Mouse (Mus musculus) adrenal gland, adult 2 months (tissue): ENCODE measurements around the gene Srgap1. TPM values are rescaled to one million over a fixed set of nuclear protein-coding genes. Genes with fewer than 3 reads are reported as not detected.
A peak's percentile ranks its signal among the peaks of the same experiment; 100 is the strongest.

Source experiments
- DNase-seq: peaks from one replicate; pipeline ENCODE4 v3.0.0; 2021
- polyA plus RNA-seq: library from polyadenylated mRNA; depleted of rRNA; stranded (reverse); fragments of >200 nt; gene quantifications from 2 replicates; pipeline ENCODE4 v1.2.3, GENCODE M21; 2012; rRNA removed
- total RNA-seq, 2 experiments: library from RNA; stranded (reverse); gene quantifications; 2 replicates each; pipeline ENCODE4 v1.2.3; 2021

The Srgap1 gene
- total and polyA plus RNA-seq, 3 experiments, result 0.75 to 2.4 (median 1.2) TPM

GRCm38 (mm10) chr10:121762141-121762540 lies 285.0 kb downstream of the Srgap1 start:
- DNase-seq, result no peak

GRCm38 (mm10) chr10:121759095-121759494 lies 288.0 kb downstream of the Srgap1 start:
- no peak for DNase-seq

- DNase-seq, result no peak
These were observed 290.4 kb downstream of the Srgap1 start for GRCm38 (mm10) chr10:121756677-121757076.

- no peak for DNase-seq
These were observed 291.3 kb downstream of the Srgap1 start for GRCm38 (mm10) chr10:121755822-121756221.

- DNase-seq, result no peak
These were observed 292.9 kb downstream of the Srgap1 start for GRCm38 (mm10) chr10:121754237-121754636.

- peak; percentile 21 for DNase-seq
These were observed 296.9 kb downstream of the Srgap1 start for GRCm38 (mm10) chr10:121750175-121750574.

GRCm38 (mm10) chr10:121742336-121742735 lies 304.8 kb downstream of the Srgap1 start:
- DNase-seq, result no peak

GRCm38 (mm10) chr10:121739548-121740505 lies 307.3 kb downstream of the Srgap1 start, which contains the start of gene BC048403:
Gene BC048403, plus strand, starts transcription at chr10:121739937.
- DNase-seq, result peak; percentile 93

GRCm38 (mm10) chr10:121737256-121737655 lies 309.9 kb downstream of the Srgap1 start:
- no peak for DNase-seq

GRCm38 (mm10) chr10:121732542-121732941 lies 314.6 kb downstream of the Srgap1 start:
- no peak for DNase-seq

- DNase-seq, result no peak
These were observed 315.9 kb downstream of the Srgap1 start for GRCm38 (mm10) chr10:121731048-121731725.

Other genes with a start within 250 kb of the Srgap1 start
- gene Rxylt1, start 50.1 kb upstream of the Srgap1 start, total RNA-seq, result 10 to 100 TPM; 36.6 to 42.6 TPM
- gene Rxylt1, start 50.1 kb upstream of the Srgap1 start, polyA plus RNA-seq, result 12.0 and 14.0 TPM in 2 replicates